Mouse (Mus musculus): Measurements from ENCODE around the gene Oprm1. TPM values are rescaled to one million over a fixed set of nuclear protein-coding genes. Genes with fewer than 3 reads are reported as not detected.

The Oprm1 gene
- polyA plus RNA-seq (2016; fragmentation: Nextera tagmentation; extraction: Ambion mirVana) = 0.45 and 0.72 TPM in 2 replicates

GRCm38 (mm10) chr10:6758206-6758605 is at the start of gene Oprm1:
Oprm1 (plus strand) TSS chr10:6758506.
- H3K4me1 ChIP-seq = no peaks in the 10 kb centered on the region
- H3K27me3 ChIP-seq = no peaks in the 10 kb centered on the region
- no peak within 1 kb of the TSS for H3K4me2 ChIP-seq
- H3K9me3 ChIP-seq = no peaks in the 10 kb centered on the region
- 95% methylated on average over 3 of the region's 3 CpGs for WGBS
- H3K36me3 ChIP-seq (replicated peaks) = no peaks in the 10 kb centered on the region
- H3K27ac ChIP-seq = no peak within 1 kb of the TSS
- H3K4me3 ChIP-seq (replicated peaks) = no peak within 1 kb of the TSS
- ATAC-seq (ENCODE audit: low FRiP score) = no peak
- no peak within 1 kb of the TSS for H3K9ac ChIP-seq

GRCm38 (mm10) chr10:6717181-6717948 is 40.9 kb upstream of the Oprm1 start:
- Histone ChIP-seq H3K27me3 (no peaks in the 10 kb centered on the region), H3K9ac (no peak overlapping the region), H3K9me3 (no peaks in the 10 kb centered on the region), H3K4me1 (no peaks in the 10 kb centered on the region), H3K4me3 (replicated peaks) (no peak overlapping the region), H3K4me2 (no peak overlapping the region), H3K27ac (no peak overlapping the region), H3K36me3 (replicated peaks) (no peaks in the 10 kb centered on the region)
- ATAC-seq (ENCODE audit: low FRiP score) = no peak
- WGBS = 90% methylated on average over 4 of the region's 4 CpGs

GRCm38 (mm10) chr10:6723765-6724164 is 34.5 kb upstream of the Oprm1 start:
- H3K4me1 ChIP-seq = no peaks in the 10 kb centered on the region
- no peak for ATAC-seq (ENCODE audit: low FRiP score)
- H3K4me3 ChIP-seq (replicated peaks) = no peak overlapping the region
- no peaks in the 10 kb centered on the region for H3K9me3 ChIP-seq
- H3K27me3 ChIP-seq = no peaks in the 10 kb centered on the region
- H3K4me2 ChIP-seq = no peak overlapping the region
- no peak overlapping the region for H3K9ac ChIP-seq
- H3K27ac ChIP-seq = no peak overlapping the region
- no peaks in the 10 kb centered on the region for H3K36me3 ChIP-seq (replicated peaks)
- 82% methylated on average over 1 of the region's 1 CpGs for WGBS

- ATAC-seq (ENCODE audit: low FRiP score) = no peak
- Histone ChIP-seq H3K27ac (no peak overlapping the region), H3K36me3 (replicated peaks) (no peaks in the 10 kb centered on the region), H3K27me3 (no peaks in the 10 kb centered on the region), H3K4me3 (replicated peaks) (no peak overlapping the region), H3K9ac (no peak overlapping the region), H3K4me1 (no peaks in the 10 kb centered on the region), H3K4me2 (no peak overlapping the region), H3K9me3 (no peaks in the 10 kb centered on the region)
- WGBS = 97% methylated on average over 3 of the region's 3 CpGs
Measured at GRCm38 (mm10) chr10:6728469-6728868, 29.8 kb upstream of the Oprm1 start.

- Histone ChIP-seq H3K4me1 (0 out of 2 replicates have a peak, but pooled peaks cover 2% of the 10 kb centered on the region), H3K9ac (no peak overlapping the region), H3K27ac (no peak overlapping the region), H3K9me3 (no peaks in the 10 kb centered on the region), H3K4me2 (no peak overlapping the region), H3K4me3 (replicated peaks) (no peak overlapping the region), H3K27me3 (no peaks in the 10 kb centered on the region), H3K36me3 (replicated peaks) (no peaks in the 10 kb centered on the region)
- no peak for ATAC-seq (ENCODE audit: low FRiP score)
- WGBS = 91% methylated on average over 5 of the region's 5 CpGs
Measured at GRCm38 (mm10) chr10:6753375-6753774, 4.9 kb upstream of the Oprm1 start.

GRCm38 (mm10) chr10:6761287-6761811 is 3.0 kb downstream of the Oprm1 start, which contains the start of gene Gm10945:
Gm10945 (minus strand) TSS chr10:6761761.
- no peaks in the 10 kb centered on the region for H3K4me1 ChIP-seq
- no peaks in the 10 kb centered on the region for H3K36me3 ChIP-seq (replicated peaks)
- no peak within 1 kb of the TSS for H3K9ac ChIP-seq
- H3K9me3 ChIP-seq = no peaks in the 10 kb centered on the region
- no peaks in the 10 kb centered on the region for H3K27me3 ChIP-seq
- no peak for ATAC-seq (ENCODE audit: low FRiP score)
- H3K27ac ChIP-seq = no peak within 1 kb of the TSS
- H3K4me2 ChIP-seq = no peak within 1 kb of the TSS
- H3K4me3 ChIP-seq (replicated peaks) = no peak within 1 kb of the TSS
- WGBS = 93% methylated on average over 2 of the region's 2 CpGs

- WGBS = 3% methylated on average over 25 of the region's 25 CpGs
- Histone ChIP-seq H3K27ac (no peak overlapping the region), H3K4me2 (peak overlapping the region; percentile 46), H3K4me3 (replicated peaks) (peak overlapping the region; percentile 26), H3K9ac (no peak overlapping the region), H3K27me3 (peaks cover 18% of the 10 kb centered on the region; the same call in 1 of the 2 replicates), H3K9me3 (no peaks in the 10 kb centered on the region), H3K36me3 (replicated peaks) (no peaks in the 10 kb centered on the region), H3K4me1 (no peaks in the 10 kb centered on the region)
- peak; percentile 73 for ATAC-seq (ENCODE audit: low FRiP score)
Measured at GRCm38 (mm10) chr10:6788517-6789237, 30.4 kb downstream of the Oprm1 start.

- Histone ChIP-seq H3K36me3 (replicated peaks) (no peaks in the 10 kb centered on the region), H3K27me3 (peaks cover 18% of the 10 kb centered on the region; the same call in 1 of the 2 replicates), H3K9ac (no peak overlapping the region), H3K27ac (no peak overlapping the region), H3K9me3 (no peaks in the 10 kb centered on the region), H3K4me1 (no peaks in the 10 kb centered on the region), H3K4me3 (replicated peaks) (no peak overlapping the region), H3K4me2 (no peak overlapping the region)
- no peak for ATAC-seq (ENCODE audit: low FRiP score)
Measured at GRCm38 (mm10) chr10:6790226-6790625, 31.9 kb downstream of the Oprm1 start.

GRCm38 (mm10) chr10:6820626-6821025 is 62.3 kb downstream of the Oprm1 start:
- Histone ChIP-seq H3K4me2 (no peak overlapping the region), H3K9me3 (no peaks in the 10 kb centered on the region), H3K4me1 (no peaks in the 10 kb centered on the region), H3K27ac (no peak overlapping the region), H3K36me3 (replicated peaks) (no peaks in the 10 kb centered on the region), H3K9ac (no peak overlapping the region), H3K4me3 (replicated peaks) (no peak overlapping the region), H3K27me3 (no peaks in the 10 kb centered on the region)
- 0% methylated on average over 1 of the region's 1 CpGs for WGBS
- no peak for ATAC-seq (ENCODE audit: low FRiP score)

- H3K27ac ChIP-seq = no peak overlapping the region
- WGBS = 87% methylated on average over 1 of the region's 1 CpGs
- no peaks in the 10 kb centered on the region for H3K9me3 ChIP-seq
- no peak overlapping the region for H3K4me2 ChIP-seq
- no peaks in the 10 kb centered on the region for H3K36me3 ChIP-seq (replicated peaks)
- no peaks in the 10 kb centered on the region for H3K4me1 ChIP-seq
- no peak for ATAC-seq (ENCODE audit: low FRiP score)
- no peak overlapping the region for H3K9ac ChIP-seq
- H3K4me3 ChIP-seq (replicated peaks) = no peak overlapping the region
- H3K27me3 ChIP-seq = no peaks in the 10 kb centered on the region
Measured at GRCm38 (mm10) chr10:6842225-6842624, 83.9 kb downstream of the Oprm1 start.

GRCm38 (mm10) chr10:6846283-6846682 is 88.0 kb downstream of the Oprm1 start:
- WGBS = 78% methylated on average over 1 of the region's 1 CpGs
- Histone ChIP-seq H3K4me2 (no peak overlapping the region), H3K4me1 (0 out of 2 replicates have a peak, but pooled peaks cover 7% of the 10 kb centered on the region), H3K27ac (no peak overlapping the region), H3K4me3 (replicated peaks) (no peak overlapping the region), H3K9ac (no peak overlapping the region), H3K27me3 (no peaks in the 10 kb centered on the region), H3K9me3 (no peaks in the 10 kb centered on the region), H3K36me3 (replicated peaks) (no peaks in the 10 kb centered on the region)
- no peak for ATAC-seq (ENCODE audit: low FRiP score)

- Histone ChIP-seq H3K4me1 (0 out of 2 replicates have a peak, but pooled peaks cover 7% of the 10 kb centered on the region), H3K36me3 (replicated peaks) (no peaks in the 10 kb centered on the region), H3K9me3 (no peaks in the 10 kb centered on the region), H3K27me3 (no peaks in the 10 kb centered on the region), H3K4me3 (replicated peaks) (no peak overlapping the region), H3K27ac (no peak overlapping the region), H3K4me2 (no peak overlapping the region), H3K9ac (no peak overlapping the region)
- peak; percentile 11; the same call in 1 of the 2 replicates for ATAC-seq (ENCODE audit: low FRiP score)
- WGBS = 59% methylated on average over 7 of the region's 7 CpGs
Measured at GRCm38 (mm10) chr10:6848162-6848754, 90.0 kb downstream of the Oprm1 start.

Data from forebrain, embryonic 12.5 days (tissue).